Mouse (Mus musculus): ENCODE measurements around the gene Ctrc.

Ctrc gene

GRCm38 (mm10) chr4:141845999-141846398 is at the start of gene Ctrc:
Ctrc (minus strand) TSS chr4:141846359.
- no peak for DNase-seq (ENCODE audit: low spot score)

GRCm38 (mm10) chr4:141895772-141896171 is 49.6 kb upstream of the Ctrc start:
- no peak for DNase-seq (ENCODE audit: low spot score)

- DNase-seq (ENCODE audit: low spot score), result no peak
These were observed 47.1 kb upstream of the Ctrc start for GRCm38 (mm10) chr4:141893157-141893784.

DNA sequence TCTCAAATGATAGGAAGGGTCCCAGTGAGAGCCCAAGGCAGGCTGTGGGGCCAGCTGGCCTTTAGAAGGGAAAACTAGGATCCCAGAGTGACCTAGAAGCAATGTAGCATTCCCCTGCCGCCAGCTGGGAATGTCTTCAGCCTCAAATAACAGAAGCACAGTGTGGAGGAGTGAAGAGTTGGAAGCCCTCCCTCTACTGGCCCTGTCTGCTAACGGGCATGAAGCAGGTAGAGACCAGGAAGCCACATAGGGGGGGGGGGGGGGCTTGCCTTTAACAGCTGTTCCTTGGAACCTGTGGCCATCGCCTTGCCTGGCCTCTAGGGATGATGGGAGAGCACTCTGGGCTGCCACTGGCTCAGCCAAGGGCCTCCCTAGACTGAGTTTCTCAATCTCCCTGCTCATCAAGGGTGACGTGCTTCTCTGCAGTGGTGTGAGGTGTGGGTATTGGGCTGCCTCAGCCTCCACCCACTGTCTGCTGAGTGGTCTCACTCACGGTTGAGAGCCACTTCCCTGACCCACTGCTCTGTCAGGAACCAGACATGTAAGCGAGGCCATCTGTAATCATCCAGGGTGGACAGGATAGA is 40.3 kb upstream of the Ctrc start:
- DNase-seq (ENCODE audit: low spot score), result no peak

- DNase-seq (ENCODE audit: low spot score), result no peak
These were observed 39.3 kb upstream of the Ctrc start for GRCm38 (mm10) chr4:141885451-141885850.

- DNase-seq (ENCODE audit: low spot score), result no peak
These were observed 36.7 kb upstream of the Ctrc start for GRCm38 (mm10) chr4:141882858-141883257.

GRCm38 (mm10) chr4:141881950-141882349 is 35.8 kb upstream of the Ctrc start:
- DNase-seq (ENCODE audit: low spot score), result no peak

DNA sequence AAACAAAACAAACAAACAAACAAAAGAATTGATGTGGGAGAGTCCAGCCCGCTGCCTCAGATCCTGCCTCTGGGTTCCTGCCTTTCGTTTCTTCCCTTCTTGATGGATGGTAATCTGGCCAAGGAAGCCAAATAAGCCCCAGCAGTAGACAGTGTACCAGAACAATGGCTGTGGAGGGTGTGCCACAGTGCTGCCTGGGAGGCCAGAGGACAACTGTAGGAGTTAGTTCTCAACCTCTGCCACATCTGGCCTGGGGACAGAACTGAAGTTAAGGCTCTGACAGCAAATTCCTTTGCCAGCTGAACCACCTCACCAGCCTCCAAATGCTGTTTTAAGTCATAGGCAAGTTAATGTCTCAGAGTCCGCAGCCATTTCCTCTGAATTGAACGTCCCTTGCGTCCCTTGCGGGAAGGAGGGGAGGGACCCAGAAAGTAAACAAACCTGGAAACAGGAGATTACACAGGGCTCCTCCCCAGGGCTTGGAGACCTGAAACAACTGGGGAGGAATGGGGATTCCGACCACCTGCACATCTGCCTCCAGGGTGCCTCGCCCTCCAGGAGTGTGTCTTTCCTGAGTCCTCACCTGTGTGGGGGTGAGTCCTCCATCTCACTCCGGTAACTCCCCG is 35.2 kb upstream of the Ctrc start:
- no peak for DNase-seq (ENCODE audit: low spot score)

DNA sequence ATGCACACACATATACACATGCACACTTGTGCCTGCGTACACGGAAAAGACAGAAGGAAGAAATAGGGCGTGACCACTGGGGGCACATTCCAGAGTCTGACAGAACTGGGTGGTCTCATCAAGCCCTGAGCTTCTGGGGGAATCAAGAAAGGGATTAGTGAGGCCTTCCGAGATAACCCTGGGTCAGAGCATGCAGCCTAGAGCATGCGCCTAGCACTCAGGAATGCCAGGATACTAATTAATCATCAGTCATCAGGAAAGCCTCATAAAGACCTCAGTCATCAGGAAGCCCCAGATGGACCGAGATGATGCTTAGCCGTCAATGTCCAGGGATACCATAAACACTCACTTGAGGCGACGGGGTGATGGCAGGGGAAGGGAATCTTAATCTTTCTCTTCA is 33.7 kb upstream of the Ctrc start:
- DNase-seq (ENCODE audit: low spot score), result no peak

- DNase-seq (ENCODE audit: low spot score), result no peak
These were observed 32.9 kb upstream of the Ctrc start for GRCm38 (mm10) chr4:141879074-141879473.

DNA sequence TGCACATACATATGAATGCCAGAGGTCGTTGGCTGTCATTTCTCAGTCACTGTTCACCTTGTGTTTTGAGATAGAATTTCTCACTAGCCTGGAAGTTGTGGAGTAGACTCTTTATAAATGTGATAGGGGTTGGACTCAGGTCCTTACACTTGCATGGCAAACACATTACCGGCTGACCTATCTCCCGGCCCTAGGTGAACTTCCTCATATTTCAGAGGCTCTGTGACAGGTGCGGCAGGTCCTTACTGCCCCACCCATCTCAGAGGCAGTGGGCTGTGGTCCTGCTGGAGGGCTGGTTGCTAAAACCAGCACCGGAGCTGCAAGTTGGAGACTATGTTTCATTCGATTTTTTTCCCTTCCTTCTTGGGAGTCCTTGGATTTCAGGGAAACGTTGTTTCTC is 32.5 kb upstream of the Ctrc start:
- DNase-seq (ENCODE audit: low spot score), result no peak

- no peak for DNase-seq (ENCODE audit: low spot score)
These were observed 29.4 kb upstream of the Ctrc start for GRCm38 (mm10) chr4:141875481-141876108.

DNA sequence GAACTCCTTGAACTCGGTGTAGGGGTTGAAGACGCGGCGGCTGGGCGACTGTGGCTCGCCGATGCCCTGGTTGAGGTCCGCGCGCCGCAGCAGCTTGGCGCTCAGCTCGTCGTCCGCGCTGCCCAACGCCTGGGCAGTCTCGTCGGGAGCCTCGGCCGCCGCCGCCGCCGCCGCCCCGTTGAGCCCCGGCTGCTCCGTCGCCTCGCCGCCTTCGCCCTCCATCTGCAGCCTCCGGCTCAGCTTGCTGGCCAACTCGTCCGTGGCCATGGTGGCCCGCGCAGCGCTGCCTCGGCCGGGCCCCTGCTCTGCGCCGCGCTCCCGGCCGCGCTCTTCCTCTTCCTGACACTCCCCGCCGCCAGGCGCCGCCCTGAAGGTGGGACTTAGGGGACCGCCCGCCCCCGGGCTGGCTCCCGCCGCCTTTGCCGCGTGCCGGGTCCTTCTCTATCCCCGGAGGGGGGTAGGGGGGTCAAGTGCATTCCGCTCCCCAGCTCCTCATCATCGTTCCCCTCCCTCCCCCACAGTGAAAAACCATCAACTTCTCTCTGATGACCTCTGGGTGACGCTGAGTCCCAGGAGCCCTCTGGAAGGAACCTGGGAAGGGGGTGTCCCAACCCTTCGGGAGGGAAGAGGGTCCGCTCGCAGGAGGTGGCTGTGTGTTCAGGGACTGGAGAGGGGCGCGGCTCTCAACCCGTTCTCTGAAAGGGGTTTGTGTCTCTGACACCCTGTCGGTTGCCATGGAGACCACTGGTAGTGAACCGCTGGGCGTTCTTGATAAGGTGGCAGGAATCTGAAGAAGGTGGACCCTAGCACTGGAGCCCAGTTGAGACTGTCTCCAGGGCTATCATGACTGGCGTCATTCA is 28.7 kb upstream of the Ctrc start, which contains the start of gene Efhd2:
Efhd2 (minus strand) TSS at position 320 of the 860 bp plus-strand sequence.
- DNase-seq (ENCODE audit: low spot score), result no peak

DNA sequence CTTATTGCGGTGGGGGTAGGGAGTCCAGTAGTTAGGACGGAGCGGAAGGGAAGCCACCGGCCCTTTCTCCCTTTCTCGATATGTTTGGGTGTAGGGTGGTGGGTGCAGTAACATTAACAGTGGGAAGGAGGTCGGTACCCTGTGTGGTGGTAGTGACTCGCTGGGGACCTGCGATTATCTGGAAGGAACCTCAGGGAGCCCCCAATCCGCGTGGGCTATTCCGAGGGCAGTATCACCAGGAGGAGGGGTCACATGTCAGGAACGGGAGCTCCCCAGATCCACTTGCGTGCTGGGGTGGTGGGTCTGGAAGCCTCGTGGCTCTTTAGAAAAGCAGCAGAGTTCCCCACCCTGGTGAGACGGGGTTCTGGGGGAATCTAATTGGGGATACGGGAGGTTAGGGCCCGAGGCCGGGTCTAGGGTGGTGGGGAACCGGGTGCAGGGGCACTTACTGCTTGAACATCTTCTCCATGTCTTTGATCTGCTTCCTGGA is 28.0 kb upstream of the Ctrc start:
- no peak for DNase-seq (ENCODE audit: low spot score)

GRCm38 (mm10) chr4:141872977-141873376 is 26.8 kb upstream of the Ctrc start:
- no peak for DNase-seq (ENCODE audit: low spot score)

- DNase-seq (ENCODE audit: low spot score), result no peak
These were observed 25.8 kb upstream of the Ctrc start for GRCm38 (mm10) chr4:141871909-141872308.

GRCm38 (mm10) chr4:141871333-141871725 is 25.2 kb upstream of the Ctrc start:
- DNase-seq (ENCODE audit: low spot score), result no peak

- no peak for DNase-seq (ENCODE audit: low spot score)
These were observed 24.6 kb upstream of the Ctrc start for GRCm38 (mm10) chr4:141870666-141871332.

GRCm38 (mm10) chr4:141869436-141870215 is 23.5 kb upstream of the Ctrc start:
- no peak for DNase-seq (ENCODE audit: low spot score)

DNA sequence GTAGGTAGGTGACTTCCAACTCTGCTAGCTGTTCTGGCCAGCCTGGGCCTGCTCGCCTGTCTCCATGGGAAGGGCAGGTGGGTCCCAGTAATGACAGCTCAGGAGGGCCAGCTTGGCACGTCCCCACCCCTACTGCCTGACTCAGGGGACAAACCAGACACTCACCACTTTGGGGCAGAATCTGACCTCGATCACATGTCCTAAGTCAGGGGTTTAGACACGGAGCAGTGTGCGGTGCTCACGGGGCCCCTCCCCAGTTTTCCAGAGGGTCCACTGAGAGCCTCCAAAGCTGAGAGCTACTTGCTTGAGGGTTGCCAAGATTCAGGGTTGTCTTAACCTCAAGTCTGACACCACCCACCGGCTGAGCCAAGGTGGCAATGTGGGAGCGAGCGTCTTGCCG is 21.9 kb upstream of the Ctrc start:
- DNase-seq (ENCODE audit: low spot score), result no peak

GRCm38 (mm10) chr4:141867498-141867897 is 21.3 kb upstream of the Ctrc start:
- no peak for DNase-seq (ENCODE audit: low spot score)
